Mouse (Mus musculus): ENCODE results near the gene Treml4. TPM values are rescaled to one million over a fixed set of nuclear protein-coding genes. Genes with fewer than 3 reads are reported as not detected.

Treml4 gene
- polyA plus RNA-seq (2012; rRNA removed): 0.38 and 0.55 TPM in 2 replicates

GRCm38 (mm10) chr17:48263741-48264362 lies at the start of gene Treml4:
Gene Treml4 (plus strand): TSS chr17:48264295.
- H3K4me3 ChIP-seq (ENCODE audit: insufficient read depth, low read length): no peak within 1 kb of the TSS
- TF ChIP-seq POLR2A (IDR thresholded peaks at IDR 0.05; ENCODE audit: extremely low read depth, insufficient read depth, low read length) (no peak), CTCF (IDR thresholded peaks at IDR 0.05; ENCODE audit: extremely low read depth, insufficient read depth, low read length) (no peak)
- H3K4me1 ChIP-seq (ENCODE audit: control insufficient read depth, insufficient read depth, low read length): no peaks in the 10 kb centered on the region

GRCm38 (mm10) chr17:48215429-48215828 lies 48.7 kb upstream of the Treml4 start:
- Histone ChIP-seq H3K27ac (ENCODE audit: insufficient read depth, low read length) (no peak overlapping the region), H3K4me3 (ENCODE audit: insufficient read depth, low read length) (no peak overlapping the region), H3K4me1 (ENCODE audit: control insufficient read depth, insufficient read depth, low read length) (no peaks in the 10 kb centered on the region)
- TF ChIP-seq POLR2A (IDR thresholded peaks at IDR 0.05; ENCODE audit: extremely low read depth, insufficient read depth, low read length) (no peak), CTCF (IDR thresholded peaks at IDR 0.05; ENCODE audit: extremely low read depth, insufficient read depth, low read length) (no peak)

More at GRCm38 (mm10) chr17:48263741-48264362, at the start of gene Treml4:
- H3K27ac ChIP-seq (ENCODE audit: insufficient read depth, low read length): no peak within 1 kb of the TSS

- TF ChIP-seq POLR2A (IDR thresholded peaks at IDR 0.05; ENCODE audit: extremely low read depth, insufficient read depth, low read length): no peak
- no peak for TF ChIP-seq CTCF (IDR thresholded peaks at IDR 0.05; ENCODE audit: extremely low read depth, insufficient read depth, low read length)
- Histone ChIP-seq H3K27ac (ENCODE audit: insufficient read depth, low read length) (no peak overlapping the region), H3K4me1 (ENCODE audit: control insufficient read depth, insufficient read depth, low read length) (no peaks in the 10 kb centered on the region), H3K4me3 (ENCODE audit: insufficient read depth, low read length) (no peak overlapping the region)
Observed at GRCm38 (mm10) chr17:48230680-48231079, 33.4 kb upstream of the Treml4 start.

GRCm38 (mm10) chr17:48232518-48232917 lies 31.6 kb upstream of the Treml4 start, which contains the start of gene Trem1:
Gene Trem1 (plus strand): TSS chr17:48232768.
- H3K27ac ChIP-seq (ENCODE audit: insufficient read depth, low read length): no peak within 1 kb of the TSS
- TF ChIP-seq POLR2A (IDR thresholded peaks at IDR 0.05; ENCODE audit: extremely low read depth, insufficient read depth, low read length) (no peak), CTCF (IDR thresholded peaks at IDR 0.05; ENCODE audit: extremely low read depth, insufficient read depth, low read length) (no peak)
- no peak within 1 kb of the TSS for H3K4me3 ChIP-seq (ENCODE audit: insufficient read depth, low read length)
- no peaks in the 10 kb centered on the region for H3K4me1 ChIP-seq (ENCODE audit: control insufficient read depth, insufficient read depth, low read length)

GRCm38 (mm10) chr17:48233789-48234188 lies 30.3 kb upstream of the Treml4 start:
- H3K4me1 ChIP-seq (ENCODE audit: control insufficient read depth, insufficient read depth, low read length): no peaks in the 10 kb centered on the region
- H3K27ac ChIP-seq (ENCODE audit: insufficient read depth, low read length): no peak overlapping the region
- no peak overlapping the region for H3K4me3 ChIP-seq (ENCODE audit: insufficient read depth, low read length)
- TF ChIP-seq POLR2A (IDR thresholded peaks at IDR 0.05; ENCODE audit: extremely low read depth, insufficient read depth, low read length) (no peak), CTCF (IDR thresholded peaks at IDR 0.05; ENCODE audit: extremely low read depth, insufficient read depth, low read length) (no peak)

- H3K27ac ChIP-seq (ENCODE audit: insufficient read depth, low read length): no peak overlapping the region
- H3K4me1 ChIP-seq (ENCODE audit: control insufficient read depth, insufficient read depth, low read length): no peaks in the 10 kb centered on the region
- no peak overlapping the region for H3K4me3 ChIP-seq (ENCODE audit: insufficient read depth, low read length)
- TF ChIP-seq POLR2A (IDR thresholded peaks at IDR 0.05; ENCODE audit: extremely low read depth, insufficient read depth, low read length): no peak
- TF ChIP-seq CTCF (IDR thresholded peaks at IDR 0.05; ENCODE audit: extremely low read depth, insufficient read depth, low read length): no peak
Observed at GRCm38 (mm10) chr17:48234550-48234949, 29.5 kb upstream of the Treml4 start.

- Histone ChIP-seq H3K4me3 (ENCODE audit: insufficient read depth, low read length) (no peak overlapping the region), H3K27ac (ENCODE audit: insufficient read depth, low read length) (no peak overlapping the region), H3K4me1 (ENCODE audit: control insufficient read depth, insufficient read depth, low read length) (no peaks in the 10 kb centered on the region)
- TF ChIP-seq POLR2A (IDR thresholded peaks at IDR 0.05; ENCODE audit: extremely low read depth, insufficient read depth, low read length): no peak
- no peak for TF ChIP-seq CTCF (IDR thresholded peaks at IDR 0.05; ENCODE audit: extremely low read depth, insufficient read depth, low read length)
Observed at GRCm38 (mm10) chr17:48235773-48236370, 28.2 kb upstream of the Treml4 start.

- Histone ChIP-seq H3K4me1 (ENCODE audit: control insufficient read depth, insufficient read depth, low read length) (no peaks in the 10 kb centered on the region), H3K4me3 (ENCODE audit: insufficient read depth, low read length) (no peak overlapping the region), H3K27ac (ENCODE audit: insufficient read depth, low read length) (no peak overlapping the region)
- TF ChIP-seq POLR2A (IDR thresholded peaks at IDR 0.05; ENCODE audit: extremely low read depth, insufficient read depth, low read length) (no peak), CTCF (IDR thresholded peaks at IDR 0.05; ENCODE audit: extremely low read depth, insufficient read depth, low read length) (no peak)
Observed at GRCm38 (mm10) chr17:48237621-48238020, 26.5 kb upstream of the Treml4 start.

- no peak within 1 kb of the TSS for H3K4me3 ChIP-seq (ENCODE audit: insufficient read depth, low read length)
- no peaks in the 10 kb centered on the region for H3K4me1 ChIP-seq (ENCODE audit: control insufficient read depth, insufficient read depth, low read length)
- TF ChIP-seq POLR2A (IDR thresholded peaks at IDR 0.05; ENCODE audit: extremely low read depth, insufficient read depth, low read length): no peak
- no peak for TF ChIP-seq CTCF (IDR thresholded peaks at IDR 0.05; ENCODE audit: extremely low read depth, insufficient read depth, low read length)
Observed at GRCm38 (mm10) chr17:48247221-48247928, 16.7 kb upstream of the Treml4 start, which contains the start of gene Trem3. Gene Trem3 (plus strand): TSS chr17:48247777.

More at GRCm38 (mm10) chr17:48247221-48247928, 16.7 kb upstream of the Treml4 start, which contains the start of gene Trem3:
- no peak within 1 kb of the TSS for H3K27ac ChIP-seq (ENCODE audit: insufficient read depth, low read length)

All from cortical plate, adult 2 months (tissue).